Mouse (Mus musculus) lung, adult 18-20 months (tissue): ENCODE results near the gene Gm10840.
"Not testable (repeated sequence)": the region's sequence is repeated elsewhere in the genome, so short reads cannot be mapped to it uniquely, and the experiment has no call there.

ENCODE experiments used
- DNase-seq, 2 experiments: peaks; one replicate each; pipeline ENCODE4 v3.0.0; 2022; ENCODE audit warnings: mixed read lengths in 2 of 2

Gm10840 gene

GRCm38 (mm10) chr11:106199997-106200396, 39.3 kb downstream of the Gm10840 start:
- DNase-seq, result not testable (repeated sequence)

- DNase-seq, result no peak
These were observed 40.1 kb downstream of the Gm10840 start for GRCm38 (mm10) chr11:106200756-106201155.

- DNase-seq, result no peak
These were observed 40.9 kb downstream of the Gm10840 start for GRCm38 (mm10) chr11:106201337-106202122.

GRCm38 (mm10) chr11:106202123-106202465, 41.4 kb downstream of the Gm10840 start, which contains the start of gene Strada:
Strada (minus strand) TSS chr11:106202168.
- DNase-seq, result no peak
